Mouse (Mus musculus) stomach, embryonic 16.5 days (tissue): Measurements from ENCODE around the gene Cdh12. TPM values are rescaled to one million over a fixed set of nuclear protein-coding genes. Genes with fewer than 3 reads are reported as not detected.
"Not testable (repeated sequence)": the region's sequence is repeated elsewhere in the genome, so short reads cannot be mapped to it uniquely, and the experiment has no call there.

Experiments used
- ATAC-seq: fragments of 200-750 bp; cut with Nextera tagmentation; 2 replicates; pipeline ENCODE4 v1.8.0; 2017; ENCODE audit warnings: moderate number of reproducible peaks, moderate TSS enrichment; ENCODE audit not compliant: insufficient read depth, low FRiP score
- H3K27ac ChIP-seq: fragments of 300-500 bp; sonication (generic); 2 replicates; pipeline ENCODE4 v1.5.1; 2014; ENCODE audit warnings: low read length
- H3K27me3 ChIP-seq: fragments of 300-500 bp; sonication (generic); 2 replicates; pipeline ENCODE4 v1.6.1; 2014; ENCODE audit warnings: low read length, control low read depth, mixed read lengths; ENCODE audit not compliant: control insufficient read depth, insufficient read depth
- H3K36me3 ChIP-seq: fragments of 300-500 bp; sonication (generic); 2 replicates; pipeline ENCODE4 v1.6.1; 2014; ENCODE audit warnings: low read length; ENCODE audit not compliant: control insufficient read depth, insufficient read depth
- H3K4me1 ChIP-seq: fragments of 300-500 bp; sonication (generic); 2 replicates; pipeline ENCODE4 v1.6.1; 2014; ENCODE audit warnings: low read length, control low read depth, mixed read lengths; ENCODE audit not compliant: control insufficient read depth, insufficient read depth
- H3K4me2 ChIP-seq: fragments of 300-500 bp; sonication (generic); 2 replicates; pipeline ENCODE4 v1.6.1; 2014; ENCODE audit warnings: low read depth, low read length, mixed read lengths
- H3K4me3 ChIP-seq: fragments of 300-500 bp; sonication (generic); replicated peaks from 2 replicates; pipeline ENCODE4 v1.5.1; 2014; ENCODE audit warnings: mild to moderate bottlenecking, low read length
- H3K9ac ChIP-seq: fragments of 300-500 bp; sonication (generic); 2 replicates; pipeline ENCODE4 v1.6.1; 2014; ENCODE audit warnings: low read length
- H3K9me3 ChIP-seq: fragments of 300-500 bp; sonication (generic); replicated peaks from 2 replicates; pipeline ENCODE4 v1.6.1; 2016; ENCODE audit warnings: low read length, control low read depth; ENCODE audit not compliant: control insufficient read depth
- WGBS: fragments of 180-500 bp; shearing (Covaris S2); extraction: QIAGEN DNeasy Blood & Tissue Kit; methylation state at CpG from one replicate; pipeline ENCODE4 v1.1.7; 2014; 5-methylcytosine and 5-hydroxymethylcytosine counted together
- polyA plus RNA-seq: library from polyadenylated mRNA; unstranded; fragments of >200 nt; fragmentation: Nextera tagmentation; extraction: Ambion mirVana; gene quantifications from 2 replicates; pipeline ENCODE4 v1.2.1, GENCODE M21; 2015

Gene Cdh12
- polyA plus RNA-seq, 1 experiment from 2014 or later = 0.66 TPM

GRCm38 (mm10) chr15:21344749-21345148, 895.7 kb downstream of the Cdh12 start:
- Histone ChIP-seq H3K4me1 (no peaks in the 10 kb centered on the region), H3K9ac (no peak overlapping the region), H3K36me3 (no peaks in the 10 kb centered on the region), H3K27ac (no peak overlapping the region), H3K4me3 (no peak overlapping the region), H3K27me3 (no peaks in the 10 kb centered on the region), H3K4me2 (no peak overlapping the region), H3K9me3 (no peaks in the 10 kb centered on the region)
- ATAC-seq = no peak
- WGBS = 65% methylated on average over 3 of the region's 3 CpGs

- H3K27ac ChIP-seq = no peak overlapping the region
- no peak overlapping the region for H3K9ac ChIP-seq
- H3K4me2 ChIP-seq = no peak overlapping the region
- WGBS = 79% methylated on average over 5 of the region's 5 CpGs
- H3K4me1 ChIP-seq = no peaks in the 10 kb centered on the region
- H3K4me3 ChIP-seq = no peak overlapping the region
- no peaks in the 10 kb centered on the region for H3K9me3 ChIP-seq
- no peaks in the 10 kb centered on the region for H3K27me3 ChIP-seq
- no peak for ATAC-seq
- no peaks in the 10 kb centered on the region for H3K36me3 ChIP-seq
Observed at GRCm38 (mm10) chr15:21355356-21356101, 906.5 kb downstream of the Cdh12 start.

- no peak for ATAC-seq
- H3K27ac ChIP-seq = no peak overlapping the region
- no peaks in the 10 kb centered on the region for H3K27me3 ChIP-seq
- no peak overlapping the region for H3K4me2 ChIP-seq
- no peak overlapping the region for H3K4me3 ChIP-seq
- no peaks in the 10 kb centered on the region for H3K4me1 ChIP-seq
- no peaks in the 10 kb centered on the region for H3K9me3 ChIP-seq
- H3K9ac ChIP-seq = no peak overlapping the region
- no peaks in the 10 kb centered on the region for H3K36me3 ChIP-seq
Observed at GRCm38 (mm10) chr15:21366366-21366765, 917.3 kb downstream of the Cdh12 start.

- ATAC-seq = no peak
- H3K4me1 ChIP-seq = no peaks in the 10 kb centered on the region
- H3K27me3 ChIP-seq = no peaks in the 10 kb centered on the region
- no peak overlapping the region for H3K4me3 ChIP-seq
- H3K27ac ChIP-seq = no peak overlapping the region
- no peaks in the 10 kb centered on the region for H3K36me3 ChIP-seq
- 59% methylated on average over 5 of the region's 5 CpGs for WGBS
- H3K4me2 ChIP-seq = no peak overlapping the region
- no peaks in the 10 kb centered on the region for H3K9me3 ChIP-seq
- no peak overlapping the region for H3K9ac ChIP-seq
Observed at GRCm38 (mm10) chr15:21375460-21375859, 926.4 kb downstream of the Cdh12 start.

GRCm38 (mm10) chr15:21375871-21376270, 926.8 kb downstream of the Cdh12 start:
- Histone ChIP-seq H3K4me2 (no peak overlapping the region), H3K36me3 (no peaks in the 10 kb centered on the region), H3K27ac (no peak overlapping the region), H3K27me3 (no peaks in the 10 kb centered on the region), H3K4me3 (no peak overlapping the region), H3K4me1 (no peaks in the 10 kb centered on the region), H3K9me3 (no peaks in the 10 kb centered on the region), H3K9ac (no peak overlapping the region)
- 52% methylated on average over 3 of the region's 3 CpGs for WGBS
- no peak for ATAC-seq

- not testable (repeated sequence) for H3K4me1 ChIP-seq, H3K4me2 ChIP-seq, H3K27ac ChIP-seq, H3K4me3 ChIP-seq, H3K36me3 ChIP-seq, H3K27me3 ChIP-seq, ATAC-seq, H3K9ac ChIP-seq, H3K9me3 ChIP-seq
- WGBS = 90% methylated on average over 14 of the region's 14 CpGs
Observed at GRCm38 (mm10) chr15:21391442-21391841, 942.4 kb downstream of the Cdh12 start.

GRCm38 (mm10) chr15:21393080-21393479, 944.0 kb downstream of the Cdh12 start:
- ATAC-seq = no peak
- no peaks in the 10 kb centered on the region for H3K4me1 ChIP-seq
- H3K27me3 ChIP-seq = no peaks in the 10 kb centered on the region
- no peak overlapping the region for H3K4me3 ChIP-seq
- WGBS = 81% methylated on average over 3 of the region's 3 CpGs
- H3K36me3 ChIP-seq = no peaks in the 10 kb centered on the region
- H3K9me3 ChIP-seq = no peaks in the 10 kb centered on the region
- H3K9ac ChIP-seq = no peak overlapping the region
- no peak overlapping the region for H3K4me2 ChIP-seq
- H3K27ac ChIP-seq = no peak overlapping the region

- 60% methylated on average over 6 of the region's 6 CpGs for WGBS
- Histone ChIP-seq H3K9ac (no peak overlapping the region), H3K36me3 (no peaks in the 10 kb centered on the region), H3K9me3 (no peaks in the 10 kb centered on the region), H3K4me2 (no peak overlapping the region), H3K27ac (no peak overlapping the region), H3K4me3 (no peak overlapping the region), H3K4me1 (no peaks in the 10 kb centered on the region), H3K27me3 (no peaks in the 10 kb centered on the region)
- no peak for ATAC-seq
Observed at GRCm38 (mm10) chr15:21405196-21405595, 956.1 kb downstream of the Cdh12 start.

- no peaks in the 10 kb centered on the region for H3K9me3 ChIP-seq
- no peaks in the 10 kb centered on the region for H3K36me3 ChIP-seq
- no peaks in the 10 kb centered on the region for H3K4me1 ChIP-seq
- no peak for ATAC-seq
- H3K27ac ChIP-seq = no peak overlapping the region
- H3K4me2 ChIP-seq = no peak overlapping the region
- no peak overlapping the region for H3K9ac ChIP-seq
- H3K4me3 ChIP-seq = no peak overlapping the region
- H3K27me3 ChIP-seq = no peaks in the 10 kb centered on the region
- 68% methylated on average over 2 of the region's 2 CpGs for WGBS
Observed at GRCm38 (mm10) chr15:21407324-21408044, 958.4 kb downstream of the Cdh12 start.
